Mouse (Mus musculus) hindbrain, embryonic 13.5 days (tissue): ENCODE measurements around the gene Macrod2. TPM values are rescaled to one million over a fixed set of nuclear protein-coding genes. Genes with fewer than 3 reads are reported as not detected.

Experiments
- ATAC-seq: fragments of 200-750 bp; cut with Nextera tagmentation; 2 replicates; pipeline ENCODE4 v1.8.0; 2017; ENCODE audit warnings: moderate TSS enrichment; ENCODE audit not compliant: low FRiP score
- H3K27ac ChIP-seq: fragments of 300-500 bp; sonication (generic); 2 replicates; pipeline ENCODE4 v1.5.1; 2015; ENCODE audit warnings: inconsistent platforms, mild to moderate bottlenecking, moderate library complexity
- H3K27me3 ChIP-seq: fragments of 300-500 bp; sonication (generic); 2 replicates; pipeline ENCODE4 v1.6.1; 2015; ENCODE audit warnings: mild to moderate bottlenecking, inconsistent platforms
- H3K36me3 ChIP-seq: fragments of 300-500 bp; sonication (generic); 2 replicates; pipeline ENCODE4 v1.6.1; 2015; ENCODE audit warnings: mild to moderate bottlenecking, inconsistent platforms
- H3K4me1 ChIP-seq: fragments of 300-500 bp; sonication (generic); replicated peaks from 2 replicates; pipeline ENCODE4 v1.6.1; 2015; ENCODE audit warnings: inconsistent platforms
- H3K4me2 ChIP-seq: fragments of 300-500 bp; sonication (generic); 2 replicates; pipeline ENCODE4 v1.6.1; 2015; ENCODE audit warnings: inconsistent platforms, mild to moderate bottlenecking, moderate library complexity
- H3K4me3 ChIP-seq: fragments of 300-500 bp; sonication (generic); 2 replicates; pipeline ENCODE4 v1.5.1; 2015; ENCODE audit warnings: mild to moderate bottlenecking, inconsistent platforms
- H3K9ac ChIP-seq: fragments of 300-500 bp; sonication (generic); 2 replicates; pipeline ENCODE4 v1.6.1; 2015; ENCODE audit warnings: mild to moderate bottlenecking, inconsistent platforms
- H3K9me3 ChIP-seq: fragments of 300-500 bp; sonication (generic); 2 replicates; pipeline ENCODE4 v1.6.1; 2016; ENCODE audit warnings: inconsistent platforms
- WGBS: fragments of 180-500 bp; shearing (Covaris S2); methylation state at CpG from one replicate; pipeline ENCODE4 v1.1.7; 2015; 5-methylcytosine and 5-hydroxymethylcytosine counted together
- polyA plus RNA-seq: library from polyadenylated mRNA; unstranded; fragments of >200 nt; fragmentation: Nextera tagmentation; extraction: Ambion mirVana; gene quantifications from 2 replicates; pipeline ENCODE4 v1.2.1, GENCODE M21; 2015

Macrod2 gene
- polyA plus RNA-seq, 1 experiment from 2014 or later = 74.7 TPM

DNA sequence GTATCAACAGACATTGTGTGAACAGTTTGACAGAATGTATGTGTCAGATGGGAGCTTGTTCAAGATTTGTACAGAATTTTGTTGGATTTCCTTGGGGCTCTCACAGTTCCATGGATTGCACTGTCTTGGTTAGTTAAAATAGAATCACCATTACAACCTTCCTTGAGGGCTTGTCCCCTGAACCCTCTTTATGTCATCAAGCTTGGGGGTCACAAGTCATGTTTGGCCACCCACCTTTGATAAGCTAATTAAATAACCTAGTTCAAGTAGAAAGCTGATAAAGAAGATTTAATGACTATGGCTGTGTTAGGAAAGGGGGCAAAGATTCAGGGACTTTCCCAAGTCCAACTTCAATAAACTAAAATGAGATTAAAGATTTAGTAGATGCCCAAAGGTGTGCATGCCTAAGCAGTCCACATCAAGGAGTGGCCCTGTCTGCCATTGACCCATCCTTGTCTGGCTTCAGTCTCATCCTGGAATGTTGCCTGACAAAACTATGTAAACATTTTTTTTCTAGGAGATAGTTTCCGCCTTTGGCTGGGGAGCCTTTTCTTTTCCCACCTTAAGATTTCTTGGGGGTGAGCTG lies 1163.2 kb downstream of the Macrod2 start:
- Histone ChIP-seq H3K27me3 (no peaks in the 10 kb centered on the region), H3K4me3 (no peak overlapping the region), H3K9ac (no peak overlapping the region), H3K4me2 (no peak overlapping the region), H3K27ac (no peak overlapping the region), H3K9me3 (no peaks in the 10 kb centered on the region), H3K36me3 (no peaks in the 10 kb centered on the region), H3K4me1 (no peaks in the 10 kb centered on the region; the same call in 1 of the 2 replicates)
- 89% methylated on average over 1 of the region's 1 CpGs for WGBS
- no peak for ATAC-seq

DNA sequence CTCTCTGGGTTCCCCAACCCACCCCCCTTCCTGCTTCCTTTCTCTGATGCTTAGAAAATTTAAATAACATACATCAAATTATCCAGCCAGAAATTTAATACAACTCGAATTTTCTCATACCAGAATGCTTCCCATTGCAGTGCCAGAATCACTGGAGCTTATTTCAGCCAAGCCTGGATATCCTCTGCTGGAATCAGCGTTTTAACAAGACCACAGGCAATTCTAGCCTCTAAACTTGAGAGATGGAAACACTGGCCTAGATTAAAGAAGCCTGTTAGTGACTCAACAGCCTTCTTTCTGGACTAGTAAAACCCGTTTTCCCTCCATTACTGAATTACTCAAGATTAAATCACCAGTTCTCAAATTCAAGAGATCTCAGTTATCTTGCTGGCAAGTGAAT lies 1170.9 kb downstream of the Macrod2 start:
- Histone ChIP-seq H3K27me3 (no peaks in the 10 kb centered on the region), H3K4me2 (no peak overlapping the region), H3K4me3 (no peak overlapping the region), H3K4me1 (no peaks in the 10 kb centered on the region), H3K27ac (no peak overlapping the region), H3K9ac (no peak overlapping the region), H3K9me3 (no peaks in the 10 kb centered on the region), H3K36me3 (no peaks in the 10 kb centered on the region)
- 65% methylated on average over 3 of the region's 3 CpGs for WGBS
- no peak for ATAC-seq

DNA sequence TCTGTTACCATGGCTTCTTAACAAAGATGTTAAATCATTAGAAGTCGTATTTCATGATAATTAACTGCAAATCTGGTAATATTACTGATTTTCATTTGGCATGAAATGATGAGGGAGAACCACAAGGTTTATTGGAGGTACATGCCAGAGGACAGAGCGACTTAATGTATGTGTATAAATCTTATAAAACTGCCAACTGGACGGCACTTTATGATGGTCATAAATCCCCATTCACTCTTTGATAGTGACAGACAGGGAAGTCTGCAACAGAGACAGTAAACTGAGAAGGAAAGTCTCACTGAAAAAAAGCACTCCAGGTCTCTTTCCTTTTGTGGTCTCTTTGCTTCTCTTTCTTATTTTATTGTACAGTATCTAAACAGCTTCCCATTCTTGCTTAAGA lies 1176.3 kb downstream of the Macrod2 start:
- Histone ChIP-seq H3K9ac (no peak overlapping the region), H3K4me1 (no peaks in the 10 kb centered on the region), H3K36me3 (no peaks in the 10 kb centered on the region), H3K4me2 (no peak overlapping the region), H3K27ac (no peak overlapping the region), H3K9me3 (no peaks in the 10 kb centered on the region), H3K27me3 (no peaks in the 10 kb centered on the region), H3K4me3 (no peak overlapping the region)
- ATAC-seq = no peak
- 54% methylated on average over 3 of the region's 3 CpGs for WGBS

DNA sequence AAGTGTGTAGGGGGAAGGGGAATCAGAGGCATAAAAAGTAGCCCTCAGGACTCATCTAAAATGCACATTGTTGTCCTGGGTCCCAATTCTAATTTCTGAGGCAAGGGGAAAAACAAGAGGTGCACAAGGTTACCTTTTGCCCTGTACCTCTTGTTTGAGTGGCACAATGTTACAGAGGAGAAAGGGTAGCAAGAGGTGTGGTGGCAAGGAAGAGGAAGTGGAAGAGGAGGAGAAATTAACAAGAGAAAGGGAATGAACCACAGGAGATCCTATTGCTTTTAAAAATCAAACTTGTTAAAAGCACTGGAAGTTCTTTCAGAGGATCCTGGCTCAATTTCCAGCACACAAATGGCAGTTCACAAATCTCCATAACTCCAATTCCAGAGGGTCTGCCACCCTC lies 1183.1 kb downstream of the Macrod2 start:
- Histone ChIP-seq H3K4me1 (peaks cover 5% of the 10 kb centered on the region), H3K4me2 (no peak overlapping the region), H3K27ac (no peak overlapping the region), H3K9me3 (no peaks in the 10 kb centered on the region), H3K9ac (no peak overlapping the region), H3K36me3 (no peaks in the 10 kb centered on the region), H3K27me3 (no peaks in the 10 kb centered on the region), H3K4me3 (no peak overlapping the region)
- ATAC-seq = no peak

DNA sequence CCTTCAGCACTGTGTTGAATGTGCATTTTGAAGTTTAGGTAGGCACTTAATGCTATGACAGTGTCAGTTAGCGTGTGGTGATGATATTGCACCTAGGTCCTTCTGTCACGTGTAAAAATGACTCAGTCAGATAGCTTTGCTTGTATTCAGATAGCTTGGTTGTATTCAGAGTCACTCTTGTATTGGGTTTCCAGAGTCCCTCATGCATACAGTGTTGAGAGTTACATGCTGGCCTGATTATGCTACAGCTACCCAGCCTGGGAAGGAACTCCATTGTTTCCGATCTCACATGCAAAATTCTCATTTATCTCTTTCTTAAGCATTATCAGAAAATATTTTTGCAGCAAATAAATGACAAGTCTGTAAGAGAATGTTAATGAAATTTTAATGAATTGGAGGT lies 1187.3 kb downstream of the Macrod2 start:
- Histone ChIP-seq H3K9ac (no peak overlapping the region), H3K36me3 (no peaks in the 10 kb centered on the region), H3K4me3 (no peak overlapping the region), H3K27me3 (no peaks in the 10 kb centered on the region), H3K9me3 (no peaks in the 10 kb centered on the region), H3K4me2 (no peak overlapping the region), H3K4me1 (peaks cover 8% of the 10 kb centered on the region), H3K27ac (no peak overlapping the region)
- 63% methylated on average over 3 of the region's 3 CpGs for WGBS
- no peak for ATAC-seq

DNA sequence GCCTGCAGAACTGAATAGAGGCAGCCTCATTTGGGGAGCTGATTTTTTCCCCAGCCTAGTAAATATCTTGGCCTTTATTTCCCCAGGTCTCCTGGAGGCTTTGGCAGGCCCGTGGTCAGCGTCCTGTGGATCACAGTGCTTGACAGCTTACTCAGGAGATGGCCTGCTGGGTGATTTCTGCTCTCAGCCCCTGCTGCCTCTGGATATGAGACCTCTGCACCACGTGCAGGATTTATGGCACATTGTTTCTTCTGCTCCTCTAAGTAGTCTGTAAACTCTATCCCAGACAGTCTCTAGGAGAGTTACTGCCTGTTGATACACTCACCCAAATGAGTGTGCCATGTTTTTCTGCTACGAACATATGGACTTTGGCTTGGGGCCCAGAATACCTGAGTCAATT lies 1187.8 kb downstream of the Macrod2 start:
- WGBS = 28% methylated on average over 4 of the region's 4 CpGs
- Histone ChIP-seq H3K27me3 (no peaks in the 10 kb centered on the region), H3K4me2 (no peak overlapping the region), H3K9ac (no peak overlapping the region), H3K27ac (no peak overlapping the region), H3K9me3 (no peaks in the 10 kb centered on the region), H3K4me3 (no peak overlapping the region), H3K36me3 (no peaks in the 10 kb centered on the region), H3K4me1 (peaks cover 8% of the 10 kb centered on the region)
- 0 out of 2 replicates have a peak, but pooled peaks have one; percentile 24 for ATAC-seq

DNA sequence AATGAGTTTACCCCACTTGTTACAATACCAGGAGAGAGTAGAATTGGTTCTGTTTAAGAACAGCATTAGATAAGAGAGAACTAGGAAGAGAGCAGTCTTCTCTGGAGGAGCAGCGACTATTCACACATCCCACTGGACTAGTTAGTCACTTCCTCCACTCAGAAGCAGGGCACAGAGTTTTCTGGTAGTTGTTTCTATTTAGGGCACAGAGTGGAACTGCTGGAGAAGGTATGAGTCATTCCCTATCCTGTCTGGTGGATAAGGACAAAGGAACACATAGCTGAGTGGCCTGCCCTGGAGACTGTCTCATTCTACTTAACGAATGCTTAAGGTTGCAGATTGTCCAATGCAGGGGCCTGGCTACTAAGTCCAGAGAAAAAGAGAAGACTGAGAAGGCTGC lies 1192.2 kb downstream of the Macrod2 start:
- Histone ChIP-seq H3K27me3 (no peaks in the 10 kb centered on the region), H3K4me2 (no peak overlapping the region), H3K36me3 (no peaks in the 10 kb centered on the region), H3K4me3 (no peak overlapping the region), H3K9me3 (no peaks in the 10 kb centered on the region), H3K4me1 (peaks cover 8% of the 10 kb centered on the region), H3K27ac (no peak overlapping the region), H3K9ac (no peak overlapping the region)
- WGBS = 83% methylated on average over 2 of the region's 2 CpGs
- ATAC-seq = no peak

DNA sequence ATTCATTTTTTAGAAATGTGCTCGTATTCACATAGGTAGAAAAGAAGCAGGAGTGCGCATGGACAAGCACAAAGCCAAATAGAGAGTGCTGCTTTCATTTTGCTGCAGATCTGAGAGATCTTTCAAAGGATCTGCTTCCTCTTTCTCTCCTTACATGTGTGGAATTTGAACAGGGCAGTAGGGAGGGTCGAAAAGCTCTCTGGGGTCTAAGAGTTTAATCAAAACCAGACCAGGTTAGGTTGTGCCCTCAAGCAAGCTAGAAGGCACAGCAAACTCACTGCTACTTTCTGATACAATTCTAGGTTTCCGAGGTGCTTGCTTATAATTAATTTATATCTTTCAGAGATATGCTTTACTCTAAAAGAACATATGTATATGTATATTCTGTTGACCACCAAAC lies 1196.2 kb downstream of the Macrod2 start:
- Histone ChIP-seq H3K9me3 (no peaks in the 10 kb centered on the region), H3K27me3 (no peaks in the 10 kb centered on the region), H3K9ac (no peak overlapping the region), H3K4me3 (no peak overlapping the region), H3K27ac (no peak overlapping the region), H3K36me3 (no peaks in the 10 kb centered on the region), H3K4me2 (no peak overlapping the region), H3K4me1 (no peaks in the 10 kb centered on the region)
- 77% methylated on average over 4 of the region's 4 CpGs for WGBS
- no peak for ATAC-seq

DNA sequence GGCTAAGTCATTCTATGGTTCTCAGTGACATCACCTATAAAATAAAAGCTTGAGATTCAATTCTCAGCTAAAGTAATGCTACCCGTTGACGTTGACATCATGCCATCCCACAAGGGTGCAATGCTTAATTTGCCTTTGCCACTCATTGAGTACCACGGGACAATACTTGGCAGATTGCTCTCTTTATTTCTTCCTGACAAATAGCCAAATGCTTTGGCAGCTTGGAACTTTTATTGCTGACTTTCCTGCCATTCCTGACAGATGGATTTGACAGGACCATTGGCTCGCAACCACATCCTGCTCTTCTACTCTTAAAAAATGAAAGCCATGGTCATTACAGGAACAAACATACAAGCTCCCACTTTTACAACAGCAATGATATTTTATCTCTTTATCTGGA lies 1199.7 kb downstream of the Macrod2 start:
- H3K9ac ChIP-seq = no peak overlapping the region
- 74% methylated on average over 4 of the region's 4 CpGs for WGBS
- H3K9me3 ChIP-seq = no peaks in the 10 kb centered on the region
- H3K4me3 ChIP-seq = no peak overlapping the region
- no peaks in the 10 kb centered on the region for H3K27me3 ChIP-seq
- H3K36me3 ChIP-seq = no peaks in the 10 kb centered on the region
- H3K4me2 ChIP-seq = no peak overlapping the region
- H3K27ac ChIP-seq = no peak overlapping the region
- no peaks in the 10 kb centered on the region for H3K4me1 ChIP-seq
- no peak for ATAC-seq

DNA sequence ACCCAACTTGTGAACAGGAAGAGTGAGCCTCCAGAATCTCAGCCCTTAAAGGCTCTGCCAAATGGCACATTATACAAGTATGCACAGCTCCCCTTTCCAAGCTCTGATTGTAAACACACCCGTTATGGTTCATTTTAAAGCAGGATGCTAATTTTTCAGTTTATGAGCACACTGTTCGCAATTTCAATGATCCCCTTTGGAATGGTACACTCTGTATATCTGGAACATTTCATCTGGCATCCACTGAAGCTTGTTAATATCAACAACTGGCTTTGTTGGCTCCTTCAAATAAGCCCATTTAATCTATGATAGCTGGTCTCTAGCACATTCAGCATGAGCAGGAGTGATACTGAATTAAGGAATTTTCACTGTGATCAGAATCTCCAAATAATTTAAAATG lies 1222.6 kb downstream of the Macrod2 start:
- Histone ChIP-seq H3K27me3 (no peaks in the 10 kb centered on the region), H3K4me1 (no peaks in the 10 kb centered on the region), H3K9me3 (no peaks in the 10 kb centered on the region), H3K4me3 (no peak overlapping the region), H3K4me2 (no peak overlapping the region), H3K36me3 (no peaks in the 10 kb centered on the region), H3K27ac (no peak overlapping the region), H3K9ac (no peak overlapping the region)
- ATAC-seq = no peak
- 91% methylated on average over 2 of the region's 2 CpGs for WGBS

DNA sequence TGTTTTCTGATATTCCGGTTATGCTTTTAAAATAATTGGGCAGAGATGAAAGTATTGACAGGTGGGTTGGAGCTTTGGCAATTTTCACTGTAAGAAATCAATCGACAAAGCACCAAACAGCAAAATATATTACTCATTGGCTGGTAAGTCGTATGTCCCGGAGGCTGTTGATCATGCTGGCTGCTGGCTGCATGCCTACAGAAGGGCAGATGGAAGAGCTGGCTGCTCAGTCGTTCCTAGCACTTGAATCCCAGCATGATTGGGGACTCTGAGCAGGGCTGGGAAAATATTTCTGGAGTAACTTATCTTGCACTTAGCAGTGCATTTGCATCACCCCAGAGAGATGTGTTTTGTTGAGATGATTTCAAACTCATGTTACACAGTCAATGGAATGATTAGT lies 1223.1 kb downstream of the Macrod2 start:
- H3K27ac ChIP-seq = no peak overlapping the region

DNA sequence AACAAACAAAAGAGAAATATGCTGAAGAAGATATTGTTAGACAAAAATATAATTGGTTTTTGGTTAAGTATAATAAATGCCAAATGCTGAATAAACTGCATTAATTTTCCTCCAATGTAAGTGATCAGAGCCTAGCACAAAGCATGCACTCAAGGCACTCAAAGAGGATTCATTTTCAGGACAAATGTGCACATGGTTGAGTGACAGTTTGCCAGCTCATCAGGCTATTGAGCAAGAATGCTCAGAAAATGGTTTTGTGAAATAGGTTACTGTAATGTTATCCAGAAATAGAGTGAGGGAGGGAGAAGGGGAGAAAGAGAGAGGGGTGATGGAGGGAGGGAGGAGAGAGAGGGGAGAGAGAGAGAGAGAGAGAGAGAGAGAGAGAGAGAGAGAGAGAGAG lies 1268.9 kb downstream of the Macrod2 start:
- no peaks in the 10 kb centered on the region for H3K27me3 ChIP-seq
- H3K36me3 ChIP-seq = no peaks in the 10 kb centered on the region
- no peaks in the 10 kb centered on the region for H3K4me1 ChIP-seq
- no peak for ATAC-seq
- no peak overlapping the region for H3K9ac ChIP-seq
- H3K4me2 ChIP-seq = no peak overlapping the region
- no peaks in the 10 kb centered on the region for H3K9me3 ChIP-seq
- H3K27ac ChIP-seq = no peak overlapping the region
- H3K4me3 ChIP-seq = no peak overlapping the region

More for the DNA sequence above, 1223.1 kb downstream of the Macrod2 start:
- no peak overlapping the region for H3K4me2 ChIP-seq
- no peak overlapping the region for H3K9ac ChIP-seq
- H3K4me3 ChIP-seq = no peak overlapping the region
- H3K4me1 ChIP-seq = no peaks in the 10 kb centered on the region
- no peaks in the 10 kb centered on the region for H3K36me3 ChIP-seq
- no peak for ATAC-seq
- WGBS = 80% methylated on average over 5 of the region's 5 CpGs
- H3K27me3 ChIP-seq = no peaks in the 10 kb centered on the region
- H3K9me3 ChIP-seq = no peaks in the 10 kb centered on the region

DNA sequence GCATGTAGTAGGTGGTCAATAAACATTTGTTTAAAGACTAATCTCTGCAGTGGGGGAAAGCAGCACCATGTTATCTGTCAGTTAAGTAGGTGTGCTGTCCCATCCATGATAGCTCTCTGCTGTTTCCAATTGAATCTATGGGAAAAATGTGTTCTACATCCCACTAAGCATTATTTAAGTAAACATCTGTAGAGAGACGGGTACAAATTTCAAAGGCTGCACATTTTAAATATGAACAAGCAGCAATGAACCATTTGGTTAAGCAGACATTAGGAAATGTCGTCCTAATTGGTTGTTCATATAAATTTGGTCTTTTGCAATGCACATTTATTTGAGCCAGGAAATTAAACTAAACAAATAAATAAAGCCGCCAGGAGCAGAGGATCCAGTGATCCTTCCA lies 1277.7 kb downstream of the Macrod2 start:
- ATAC-seq = no peak
- H3K9ac ChIP-seq = no peak overlapping the region
- no peak overlapping the region for H3K4me2 ChIP-seq
- H3K4me3 ChIP-seq = no peak overlapping the region
- H3K9me3 ChIP-seq = no peaks in the 10 kb centered on the region
- H3K36me3 ChIP-seq = no peaks in the 10 kb centered on the region
- H3K27ac ChIP-seq = no peak overlapping the region
- 87% methylated on average over 3 of the region's 3 CpGs for WGBS
- H3K4me1 ChIP-seq = no peaks in the 10 kb centered on the region
- no peaks in the 10 kb centered on the region for H3K27me3 ChIP-seq
